Mouse (Mus musculus) myocyte (in vitro differentiated cells): ENCODE results near the gene Cwc22.

Source experiments
- E2F4 ChIP-seq: IDR thresholded peaks from one replicate; pipeline ENCODE4 v1.6.1; 2011; ENCODE audit warnings: mild to moderate bottlenecking, control low read depth, moderate library complexity; ENCODE audit not compliant: insufficient read depth
- MYOD1 ChIP-seq, 3 experiments: IDR thresholded peaks; one replicate each; pipeline ENCODE4 v1.6.1; 2011; ENCODE audit warnings: control low read depth in 2 of 3, low read depth in 2 of 3, mild to moderate bottlenecking in 2 of 3, moderate library complexity in 1 of 3; ENCODE audit not compliant: insufficient read length in 2 of 3, control insufficient read depth in 1 of 3
- MYOG ChIP-seq, 3 experiments: IDR thresholded peaks; one replicate each; pipeline ENCODE4 v1.6.1; 2011; ENCODE audit warnings: control low read depth in 2 of 3, low read depth in 2 of 3, mild to moderate bottlenecking in 2 of 3; ENCODE audit not compliant: insufficient read length in 2 of 3, control insufficient read depth in 1 of 3, insufficient read depth in 1 of 3
- POLR2A ChIP-seq: IDR thresholded peaks from one replicate; pipeline ENCODE4 v1.6.1; 2011; ENCODE audit warnings: low read depth, mild to moderate bottlenecking, control low read depth, moderate library complexity; ENCODE audit not compliant: insufficient read length
- TCF12 ChIP-seq: IDR thresholded peaks from one replicate; pipeline ENCODE4 v1.6.1; 2011; ENCODE audit warnings: mild to moderate bottlenecking, control low read depth; ENCODE audit not compliant: poor library complexity, insufficient read depth, severe bottlenecking
- TCF3 ChIP-seq: IDR thresholded peaks from one replicate; pipeline ENCODE4 v1.6.1; 2011; ENCODE audit warnings: low read depth, control low read depth; ENCODE audit not compliant: insufficient read length
- USF1 ChIP-seq: IDR thresholded peaks from one replicate; pipeline ENCODE4 v1.6.1; 2011; ENCODE audit warnings: low read depth, mild to moderate bottlenecking, control low read depth, moderate library complexity

DNA sequence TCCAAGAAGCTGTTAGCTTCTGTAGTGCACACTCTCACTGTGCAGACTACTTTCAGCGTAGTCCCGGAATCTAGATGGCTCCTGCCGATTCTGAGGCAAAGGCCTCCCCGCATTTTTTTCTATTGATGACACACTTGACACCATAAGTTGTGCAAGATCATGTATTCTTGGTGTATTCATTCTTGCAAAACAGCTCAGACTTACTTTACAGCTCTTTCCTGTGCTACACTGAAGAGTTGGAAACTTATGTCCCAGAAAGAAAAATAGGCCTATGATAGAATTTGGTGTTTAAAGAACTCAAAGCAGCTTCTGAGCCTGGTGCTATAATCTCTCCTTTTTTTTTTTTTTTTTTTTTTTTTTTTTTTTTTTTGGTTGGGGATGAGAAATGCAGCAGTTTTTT, 23.8 kb upstream of the Cwc22 start:
- no peak for TF ChIP-seq POLR2A
- no peak for TF ChIP-seq USF1
- TF ChIP-seq TCF3 = no peak
- no peak for TF ChIP-seq MYOG (IDR thresholded peaks at IDR 0.05; ENCODE audit: control insufficient read depth in 1 of 3, insufficient read depth in 1 of 3, insufficient read length in 2 of 3, low read depth in 2 of 3)
- TF ChIP-seq TCF12 = no peak
- TF ChIP-seq MYOD1 (IDR thresholded peaks at IDR 0.05; ENCODE audit: control insufficient read depth in 1 of 3, insufficient read length in 2 of 3, low read depth in 2 of 3) = no peak
- TF ChIP-seq E2F4 = no peak
